Mouse (Mus musculus): ENCODE data around the gene Fgfr3. TPM values are rescaled to one million over a fixed set of nuclear protein-coding genes. Genes with fewer than 3 reads are reported as not detected.

Gene Fgfr3
- 1 to 10 TPM; 1.9 to 3.1 TPM for total RNA-seq (2021)
- long read RNA-seq, experiment 1, partial matches to known transcripts, result 1 of 4 reads
- long read RNA-seq, experiment 1, other reads (novel, unspliced or antisense), result 1 of 4 reads
- long read RNA-seq, experiment 2, full-length matches to known transcripts, result 4 of 5 reads
- long read RNA-seq, experiment 2, partial matches to known transcripts, result 0 of 5 reads
- long read RNA-seq, experiment 2, other reads (novel, unspliced or antisense), result 1 of 5 reads

- DNase-seq, result peak; percentile 63
- intact Hi-C loops (cut with DNase I; ENCODE audit: low total_unique reads), result no loop called here
These were observed at the start of gene Fgfr3 for GRCm38 (mm10) chr5:33721541-33722265. Gene Fgfr3 (plus strand): TSS chr5:33721674.

DNA sequence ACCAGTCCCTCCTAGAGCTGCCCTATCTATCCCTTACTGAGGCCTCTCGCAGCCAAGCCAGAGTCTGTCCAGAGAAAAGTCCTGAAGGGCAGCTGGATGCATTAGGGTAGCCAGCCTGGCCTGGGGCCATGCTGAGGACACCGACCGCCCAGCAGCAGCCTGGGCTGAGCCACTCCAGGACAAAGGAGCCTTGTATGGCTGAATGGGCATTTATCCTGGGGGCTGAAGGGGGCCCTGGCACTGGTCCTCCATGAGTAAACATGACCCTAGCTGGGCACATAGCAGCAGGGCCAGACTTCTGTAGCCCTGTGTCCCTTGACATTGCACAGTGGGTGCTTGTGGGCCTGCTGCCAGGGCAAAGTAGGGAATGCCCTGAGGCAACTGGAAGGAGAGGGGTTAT, 47.0 kb upstream of the Fgfr3 start:
- peak; percentile 54 for DNase-seq
- intact Hi-C loops (cut with DNase I; ENCODE audit: low total_unique reads), result loop anchor here (2.0 kb wide), 1 partner anchor 64 kb away; no protein-coding TSS in a partner anchor

GRCm38 (mm10) chr5:33675964-33676363, 45.5 kb upstream of the Fgfr3 start:
- DNase-seq, result peak; percentile 64
- intact Hi-C loops (cut with DNase I; ENCODE audit: low total_unique reads), result loop anchor here (2.0 kb wide), 1 partner anchor 63 kb away; no protein-coding TSS in a partner anchor

DNA sequence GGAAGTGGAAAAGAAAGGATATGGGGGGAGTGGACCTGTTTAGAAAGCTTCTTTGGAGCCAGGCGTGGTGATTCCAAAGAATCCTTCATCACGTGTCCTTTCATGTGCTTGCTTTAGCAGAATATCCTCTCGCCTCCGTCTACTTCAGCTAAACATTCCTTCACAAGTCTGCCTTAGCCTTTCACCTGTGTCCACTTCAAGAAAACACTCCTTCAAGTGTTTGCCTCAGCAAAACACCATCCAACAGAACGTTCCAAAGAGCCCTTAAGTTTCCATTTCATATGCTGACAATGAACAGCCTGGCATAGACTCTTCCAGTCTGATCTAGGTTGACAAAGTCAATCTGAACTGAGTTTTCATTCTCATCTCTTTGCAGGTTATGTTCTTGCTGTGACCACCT, 43.2 kb upstream of the Fgfr3 start:
- DNase-seq, result no peak
- intact Hi-C loops (cut with DNase I; ENCODE audit: low total_unique reads), result no loop called here

GRCm38 (mm10) chr5:33681044-33681443, 40.4 kb upstream of the Fgfr3 start:
- intact Hi-C loops (cut with DNase I; ENCODE audit: low total_unique reads), result loop anchor here (10.0 kb wide), 1 partner anchor 274 kb away; no protein-coding TSS in a partner anchor
- DNase-seq, result no peak

- DNase-seq, result no peak
- intact Hi-C loops (cut with DNase I; ENCODE audit: low total_unique reads), result loop anchor here (10.0 kb wide), 1 partner anchor 273 kb away; no protein-coding TSS in a partner anchor
These were observed 39.7 kb upstream of the Fgfr3 start for GRCm38 (mm10) chr5:33681611-33682388.

DNA sequence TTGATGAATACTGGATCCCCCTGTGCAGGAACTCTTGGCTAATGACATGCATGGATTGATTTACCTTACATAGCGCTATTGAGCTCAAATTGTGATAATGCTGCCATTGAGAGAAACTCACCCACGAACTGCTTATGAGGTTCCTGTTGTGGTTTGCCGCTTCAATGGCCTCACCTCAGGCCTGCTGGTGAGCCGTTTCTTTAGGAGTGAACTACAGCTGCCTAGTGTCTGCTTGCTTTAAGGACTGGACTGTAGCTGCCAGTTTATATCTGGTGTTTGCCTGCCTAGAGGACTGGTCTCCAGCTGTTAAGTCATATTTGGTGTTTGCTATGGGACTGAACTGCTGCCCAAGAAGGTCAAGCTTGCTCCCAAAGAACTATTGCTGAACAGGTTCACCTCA, 38.5 kb upstream of the Fgfr3 start:
- intact Hi-C loops (cut with DNase I; ENCODE audit: low total_unique reads), result loop anchor here (10.0 kb wide), 1 partner anchor 272 kb away; no protein-coding TSS in a partner anchor
- no peak for DNase-seq

DNA sequence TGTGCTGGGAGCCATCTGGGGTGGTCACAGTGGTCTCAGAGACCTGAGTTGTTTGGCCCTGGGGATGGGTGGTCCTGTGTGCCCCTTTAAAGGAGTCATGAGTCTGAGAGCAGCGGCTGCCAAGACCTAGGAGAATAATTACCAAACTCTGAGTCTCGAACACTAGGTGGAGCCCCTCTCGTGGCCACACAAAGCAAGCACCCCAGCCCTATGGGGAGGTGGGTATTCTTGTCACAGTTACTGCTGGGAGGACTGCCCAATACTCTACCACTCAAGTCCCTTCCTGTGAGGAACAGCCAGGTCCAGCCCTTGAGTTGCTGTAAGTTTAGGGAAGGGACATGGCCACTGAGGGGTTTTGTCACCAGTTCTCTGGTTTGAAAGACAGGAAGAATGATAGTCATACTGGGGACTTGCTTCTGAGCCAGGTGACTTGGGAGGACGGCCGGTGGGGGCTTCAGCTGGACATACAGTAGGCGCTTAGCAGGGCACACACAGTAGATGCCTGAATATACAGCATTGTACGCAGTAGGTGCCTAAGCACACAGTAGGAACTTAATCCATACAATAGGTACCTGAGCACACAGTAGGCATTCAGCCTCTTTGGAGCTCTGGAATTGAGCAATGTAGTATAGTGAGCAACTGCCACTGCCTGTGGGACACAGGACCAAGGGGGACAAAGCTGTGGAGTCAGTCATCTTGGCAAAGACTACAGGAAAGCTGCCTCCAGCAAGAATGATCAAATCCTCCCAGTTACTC, 37.4 kb upstream of the Fgfr3 start:
- intact Hi-C loops (cut with DNase I; ENCODE audit: low total_unique reads), result loop anchor here (10.0 kb wide), 1 partner anchor 271 kb away; no protein-coding TSS in a partner anchor
- DNase-seq, result no peak

DNA sequence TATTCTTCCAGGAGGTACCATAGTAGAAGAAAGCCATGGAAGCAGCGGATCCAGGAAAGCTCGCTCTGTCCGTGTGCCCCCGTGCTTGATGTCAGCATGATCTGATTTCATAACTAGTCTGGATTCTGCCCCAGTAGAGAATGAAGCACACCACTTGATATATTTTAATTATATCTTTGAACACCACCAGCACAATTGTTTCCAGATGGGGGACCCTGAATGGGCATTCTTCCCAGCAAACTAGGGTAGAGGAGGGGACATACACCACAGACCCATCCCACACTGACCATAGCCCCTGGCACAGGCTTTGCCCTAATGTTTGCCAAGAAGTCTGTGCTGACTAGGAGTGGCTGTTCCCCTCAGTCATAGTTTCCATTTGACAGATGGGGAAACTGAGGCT, 36.5 kb upstream of the Fgfr3 start:
- intact Hi-C loops (cut with DNase I; ENCODE audit: low total_unique reads), result loop anchor here (5.0 to 10.0 kb wide), 2 partner anchors 42 to 270 kb away; no protein-coding TSS in a partner anchor
- no peak for DNase-seq

GRCm38 (mm10) chr5:33687142-33687541, 34.3 kb upstream of the Fgfr3 start:
- DNase-seq, result no peak
- intact Hi-C loops (cut with DNase I; ENCODE audit: low total_unique reads), result loop anchor here (5.0 to 10.0 kb wide), 2 partner anchors 40 to 268 kb away; no protein-coding TSS in a partner anchor

DNA sequence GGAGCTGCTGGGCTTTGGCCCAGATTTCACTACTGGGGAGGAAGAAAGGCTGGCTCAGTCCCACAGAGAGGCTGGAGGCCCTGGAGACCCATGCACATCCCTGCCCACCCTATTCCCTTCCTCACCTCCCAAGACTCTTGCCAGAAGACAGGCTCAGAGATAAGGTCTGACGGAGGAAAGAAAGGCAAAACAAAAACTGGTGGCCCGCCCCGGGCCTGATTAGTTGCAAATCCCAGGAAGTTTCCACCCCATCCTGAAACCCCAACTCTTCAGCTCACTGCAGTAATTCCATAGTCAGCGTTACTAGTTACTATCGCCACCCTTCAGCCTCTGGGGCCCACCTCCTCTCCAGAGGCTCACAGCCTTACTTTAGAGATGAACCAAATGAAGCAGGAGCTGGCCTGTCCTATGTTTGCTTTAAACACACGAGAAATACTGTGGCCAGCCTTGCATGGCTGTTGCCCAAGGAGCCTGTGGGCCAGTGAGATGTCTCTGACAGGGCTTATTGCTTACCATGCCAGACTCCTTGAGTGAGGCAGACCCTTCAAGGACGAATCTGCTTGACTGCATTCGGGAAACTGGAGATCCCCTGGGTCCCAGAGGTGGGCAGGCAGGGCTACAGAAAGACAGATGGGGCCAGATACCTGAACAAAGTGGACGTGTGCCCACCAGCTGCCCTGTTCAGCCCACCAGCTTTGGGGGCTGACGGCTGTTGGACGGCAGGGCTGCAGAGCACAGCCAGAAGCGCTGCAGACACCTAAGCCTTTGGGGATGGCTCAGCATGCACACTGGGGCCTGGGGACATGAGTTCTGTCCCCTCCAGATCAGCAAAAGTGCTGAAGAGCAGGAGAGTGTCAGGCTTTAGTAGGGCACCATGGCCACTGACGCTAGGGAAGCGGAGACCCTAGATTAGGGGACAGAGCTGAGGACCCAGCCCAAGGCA, 32.9 kb upstream of the Fgfr3 start:
- intact Hi-C loops (cut with DNase I; ENCODE audit: low total_unique reads), result loop anchor here (5.0 to 10.0 kb wide), 2 partner anchors 39 to 266 kb away; no protein-coding TSS in a partner anchor

DNA sequence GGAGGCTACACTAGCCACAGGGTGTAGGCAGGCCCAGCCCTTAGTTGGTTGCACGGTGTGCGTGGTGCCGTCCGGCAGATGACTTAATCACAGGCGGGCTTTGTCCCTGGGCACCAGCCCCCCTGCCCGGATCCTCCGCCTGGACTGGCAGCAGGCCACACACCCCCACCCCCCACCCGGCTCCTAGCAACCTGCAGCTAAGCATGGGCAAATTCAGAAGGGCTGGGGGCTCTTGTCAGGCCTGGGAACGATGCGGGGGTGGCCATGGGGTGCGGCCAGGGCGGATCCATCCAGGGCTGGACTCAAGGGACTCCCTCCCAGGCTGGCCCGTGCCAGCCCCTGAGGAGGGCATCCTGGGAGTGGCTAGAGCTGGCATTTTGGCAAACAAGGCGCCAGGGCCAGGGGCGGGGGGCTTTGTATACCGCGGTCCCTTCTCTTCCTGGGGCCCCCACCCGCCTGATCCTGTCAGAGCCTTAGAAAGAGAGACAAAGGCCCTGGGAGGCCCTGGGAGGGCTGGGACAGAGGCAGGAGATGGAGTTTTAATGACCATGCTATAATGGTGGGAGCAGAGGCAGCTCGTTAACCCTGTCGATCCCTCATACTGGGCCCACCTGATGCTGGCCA, 32.1 kb upstream of the Fgfr3 start:
- no peak for DNase-seq

More for the DNA sequence above, 32.9 kb upstream of the Fgfr3 start:
- DNase-seq, result no peak

DNA sequence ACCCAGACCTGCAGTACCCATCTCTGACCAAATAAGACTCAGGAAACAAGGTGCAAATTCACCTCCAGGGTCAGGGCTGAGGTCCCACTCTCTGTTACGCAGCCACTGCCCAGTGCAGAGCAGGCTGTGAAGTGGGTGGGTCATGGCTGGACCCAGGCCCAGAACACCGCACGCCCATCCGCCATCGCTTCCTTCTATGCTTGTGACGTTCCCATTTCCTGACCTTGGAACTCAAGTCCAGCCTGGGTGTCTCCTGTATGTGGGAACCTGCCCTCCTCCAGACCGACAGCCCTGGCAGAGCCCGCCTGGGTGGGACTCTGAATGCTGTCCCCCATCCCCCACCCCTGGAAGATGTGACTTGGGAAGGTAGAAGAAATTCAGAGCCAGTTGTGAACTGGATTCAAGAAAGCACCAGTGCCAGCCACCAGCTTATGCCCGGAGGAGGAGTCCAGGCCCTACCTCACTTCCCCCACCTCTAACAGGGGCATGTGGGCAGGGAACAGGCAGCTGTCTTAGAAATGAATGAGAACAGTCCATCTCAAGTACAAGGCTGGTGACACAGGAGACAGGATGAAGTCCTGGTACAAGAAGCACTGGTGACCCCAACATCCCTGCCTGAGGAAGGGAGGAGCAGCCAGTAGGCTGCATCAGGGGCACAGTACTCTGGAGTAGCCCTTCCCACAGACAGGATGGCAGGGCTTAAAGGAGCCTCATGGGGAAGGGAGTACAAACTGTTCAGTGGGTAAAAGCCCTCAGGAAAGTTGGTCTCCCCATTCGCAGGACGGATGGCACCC, 31.4 kb upstream of the Fgfr3 start:
- DNase-seq, result no peak
- intact Hi-C loops (cut with DNase I; ENCODE audit: low total_unique reads), result loop anchor here (5.0 to 10.0 kb wide), 2 partner anchors 37 to 265 kb away; no protein-coding TSS in a partner anchor

More for the DNA sequence above, 32.1 kb upstream of the Fgfr3 start:
- intact Hi-C loops (cut with DNase I; ENCODE audit: low total_unique reads), result loop anchor here (5.0 to 10.0 kb wide), 2 partner anchors 38 to 265 kb away; no protein-coding TSS in a partner anchor

DNA sequence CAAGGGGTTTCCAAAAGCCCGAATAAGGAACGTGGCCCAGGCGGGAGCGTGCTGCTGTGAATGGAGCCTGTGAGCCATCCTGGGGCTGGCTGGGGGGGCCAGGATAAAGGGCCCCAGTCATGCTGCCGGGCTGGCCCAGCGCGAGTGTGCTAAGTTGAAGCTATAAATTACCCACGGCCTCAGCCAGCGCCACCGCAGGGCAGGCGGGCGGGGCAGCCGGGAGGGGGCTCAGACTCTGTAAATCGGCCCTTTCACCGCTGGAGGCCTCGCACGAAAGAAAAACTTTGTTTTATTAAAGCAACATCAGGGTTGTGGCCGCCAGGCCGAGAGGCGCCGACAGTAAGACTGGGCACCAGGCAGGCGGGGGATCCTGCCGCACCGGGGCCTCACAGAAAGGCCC, 29.1 kb upstream of the Fgfr3 start:
- intact Hi-C loops (cut with DNase I; ENCODE audit: low total_unique reads), result no loop called here
- no peak for DNase-seq

DNA sequence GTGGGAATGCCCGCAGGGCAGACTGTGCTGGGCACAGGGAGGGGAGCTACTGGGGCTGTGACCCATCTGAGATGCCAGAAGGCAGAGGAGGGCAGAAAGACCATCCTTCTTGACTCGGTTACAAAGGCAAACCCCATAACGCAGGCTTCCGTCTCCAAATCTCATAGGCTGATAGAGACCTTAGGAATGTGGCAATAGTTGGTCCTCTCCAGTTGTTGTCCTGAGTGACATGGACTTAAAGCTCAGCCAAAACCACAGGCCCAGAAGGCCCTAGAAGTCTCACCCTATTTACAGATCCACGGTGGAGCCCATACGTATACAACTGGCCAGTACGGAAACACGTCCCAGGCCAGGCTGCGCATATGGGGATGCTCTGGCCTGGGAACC, 27.0 kb upstream of the Fgfr3 start:
- no peak for DNase-seq
- intact Hi-C loops (cut with DNase I; ENCODE audit: low total_unique reads), result no loop called here

- intact Hi-C loops (cut with DNase I; ENCODE audit: low total_unique reads), result no loop called here
- peak; percentile 41 for DNase-seq
These were observed 26.4 kb upstream of the Fgfr3 start for GRCm38 (mm10) chr5:33694848-33695717.

Measured in gastrocnemius, postnatal 14 days (tissue).